Mouse (Mus musculus): ENCODE data around the gene Cgref1. TPM values are rescaled to one million over a fixed set of nuclear protein-coding genes. Genes with fewer than 3 reads are reported as not detected.

Cgref1 gene
- polyA plus RNA-seq, 1 experiment, result 5.7 TPM

DNA sequence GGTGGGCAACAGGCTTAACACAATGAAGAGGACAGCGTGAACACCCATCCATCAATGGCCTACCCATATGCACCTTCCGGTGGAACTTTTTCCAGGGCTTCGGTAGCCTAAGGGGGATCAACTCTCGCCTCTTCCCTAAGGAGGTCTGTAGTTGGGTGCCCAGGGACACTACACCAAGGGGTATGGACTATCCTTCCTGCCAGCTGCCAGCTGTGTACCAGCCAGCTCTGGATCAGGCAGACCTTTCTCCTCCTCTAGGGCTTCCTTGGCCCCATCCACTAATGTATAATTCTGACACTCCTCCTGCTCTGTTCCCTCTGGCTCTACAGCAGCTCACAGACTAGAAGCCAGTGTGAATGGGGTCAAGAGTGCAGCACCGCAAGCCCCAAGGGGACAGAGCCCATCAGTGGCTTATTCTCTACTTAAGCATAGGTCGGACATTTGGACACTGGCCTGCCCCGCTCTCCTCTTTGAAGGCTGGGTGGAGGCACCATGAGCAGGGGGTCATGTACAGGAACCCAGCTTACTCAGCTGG is 31.2 kb downstream of the Cgref1 start:
- no peak for TF ChIP-seq CTCF (IDR thresholded peaks at IDR 0.05; ENCODE audit: insufficient read depth, low read length)
- no peak for TF ChIP-seq POLR2A (IDR thresholded peaks at IDR 0.05; ENCODE audit: borderline replicate concordance, extremely low read depth, low read depth, low read length)
- peak overlapping the region; percentile 64 for H3K4me3 ChIP-seq (replicated peaks; ENCODE audit: extremely low read depth, low read depth, low read length)
- no peak for DNase-seq
- 32% methylated on average over 7 of the region's 7 CpGs for WGBS
- H3K4me1 ChIP-seq (ENCODE audit: control insufficient read depth, insufficient read depth, low read length), result peaks cover 35% of the 10 kb centered on the region

DNA sequence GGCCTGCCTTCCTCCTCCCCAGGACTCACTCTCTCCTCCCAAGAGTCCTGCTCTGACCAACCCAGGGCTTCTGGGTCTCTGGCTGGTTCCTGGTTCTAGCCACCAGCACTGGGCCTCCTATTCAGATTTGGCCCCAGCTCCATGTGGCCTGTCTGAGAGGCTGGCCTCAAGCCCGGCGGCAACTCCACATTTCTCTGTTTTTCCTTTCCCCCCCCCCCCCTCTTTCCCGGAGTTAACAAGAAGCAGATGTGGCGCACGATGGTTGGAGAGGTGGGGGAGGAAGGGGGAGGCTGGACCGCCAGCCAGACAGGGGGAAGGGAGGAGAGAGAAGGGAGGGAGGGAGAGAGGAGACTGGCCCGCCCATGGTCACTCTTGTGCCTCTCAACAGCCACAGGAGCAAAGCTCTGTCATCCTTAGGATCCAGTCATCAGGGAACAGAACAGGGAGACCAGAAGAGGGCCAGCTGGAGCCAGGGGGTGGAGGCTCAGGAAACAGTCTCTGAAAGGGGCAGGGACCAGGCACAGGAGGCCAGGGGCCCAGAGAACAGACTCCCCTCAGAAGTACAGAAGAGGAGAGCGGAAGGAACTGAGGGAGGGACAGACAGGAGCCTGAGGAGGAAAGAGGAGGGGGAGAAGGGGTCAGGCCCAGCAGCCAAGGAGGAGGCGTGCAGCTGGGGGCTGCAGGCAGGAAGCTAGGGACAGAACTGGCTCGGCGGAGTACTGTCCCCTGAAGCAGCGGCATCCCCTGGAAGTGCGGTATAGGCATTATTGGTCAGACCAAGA is 32.1 kb downstream of the Cgref1 start, which contains the start of gene Emilin1:
TSS of gene Emilin1 (plus strand) at position 343 of the 782 bp plus-strand sequence.
- Histone ChIP-seq H3K4me3 (replicated peaks; ENCODE audit: extremely low read depth, low read depth, low read length) (peak within 1 kb of the TSS; percentile 64), H3K4me1 (ENCODE audit: control insufficient read depth, insufficient read depth, low read length) (peaks cover 36% of the 10 kb centered on the region)
- peak; percentile 41 for DNase-seq
- TF ChIP-seq POLR2A (IDR thresholded peaks at IDR 0.05; ENCODE audit: borderline replicate concordance, extremely low read depth, low read depth, low read length) (peak; percentile 51; the same call in 1 of the 2 replicates), CTCF (IDR thresholded peaks at IDR 0.05; ENCODE audit: insufficient read depth, low read length) (no peak)
- 21% methylated on average over 13 of the region's 13 CpGs for WGBS

DNA sequence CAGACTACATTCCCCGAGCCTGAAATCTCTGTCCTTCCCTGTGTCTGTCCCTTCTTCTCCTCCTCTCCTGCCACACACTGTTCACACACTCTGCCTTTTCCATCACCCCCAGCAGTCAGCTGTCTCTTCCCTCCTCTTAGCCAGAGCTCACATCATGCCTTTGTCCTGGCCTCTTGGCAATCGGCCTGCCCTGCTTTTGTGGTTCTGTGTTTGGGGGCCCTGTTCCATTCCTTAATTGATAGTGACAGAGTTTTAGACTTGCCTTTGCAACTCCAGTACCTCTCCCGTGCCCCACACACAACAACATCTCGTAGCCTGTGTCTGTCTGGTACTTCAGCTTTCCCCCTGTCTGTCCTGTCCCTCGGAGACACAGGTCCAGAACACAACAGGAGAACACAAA is 33.2 kb downstream of the Cgref1 start:
- no peak for DNase-seq
- peaks cover 39% of the 10 kb centered on the region for H3K4me1 ChIP-seq (ENCODE audit: control insufficient read depth, insufficient read depth, low read length)

DNA sequence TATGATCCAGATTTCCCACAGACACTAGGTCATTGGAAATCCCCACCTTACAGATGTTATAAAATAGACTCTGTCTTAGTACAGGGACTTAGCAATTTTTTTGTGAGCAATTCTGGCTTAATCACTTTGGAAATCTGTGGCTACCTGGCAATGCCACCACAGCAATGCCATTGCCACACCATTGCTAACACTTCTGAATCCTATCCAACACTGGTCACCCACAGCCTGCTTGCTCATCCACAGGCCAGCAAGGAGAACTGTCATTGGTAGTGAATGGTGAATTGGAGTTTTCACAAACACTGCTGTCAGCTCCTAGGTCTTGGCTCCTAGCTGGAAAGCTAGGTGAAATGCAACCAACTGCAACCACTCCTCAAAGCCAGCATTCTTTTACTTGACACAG is 34.9 kb downstream of the Cgref1 start:
- no peak for TF ChIP-seq POLR2A (IDR thresholded peaks at IDR 0.05; ENCODE audit: borderline replicate concordance, extremely low read depth, low read depth, low read length)
- no peak for TF ChIP-seq CTCF (IDR thresholded peaks at IDR 0.05; ENCODE audit: insufficient read depth, low read length)
- Histone ChIP-seq H3K4me1 (ENCODE audit: control insufficient read depth, insufficient read depth, low read length) (peaks cover 30% of the 10 kb centered on the region), H3K4me3 (replicated peaks; ENCODE audit: extremely low read depth, low read depth, low read length) (no peak overlapping the region)
- DNase-seq, result no peak

More for the DNA sequence above, 33.2 kb downstream of the Cgref1 start:
- WGBS, result 59% methylated on average over 5 of the region's 5 CpGs
- TF ChIP-seq CTCF (IDR thresholded peaks at IDR 0.05; ENCODE audit: insufficient read depth, low read length) (no peak), POLR2A (IDR thresholded peaks at IDR 0.05; ENCODE audit: borderline replicate concordance, extremely low read depth, low read depth, low read length) (no peak)
- no peak overlapping the region for H3K4me3 ChIP-seq (replicated peaks; ENCODE audit: extremely low read depth, low read depth, low read length)

DNA sequence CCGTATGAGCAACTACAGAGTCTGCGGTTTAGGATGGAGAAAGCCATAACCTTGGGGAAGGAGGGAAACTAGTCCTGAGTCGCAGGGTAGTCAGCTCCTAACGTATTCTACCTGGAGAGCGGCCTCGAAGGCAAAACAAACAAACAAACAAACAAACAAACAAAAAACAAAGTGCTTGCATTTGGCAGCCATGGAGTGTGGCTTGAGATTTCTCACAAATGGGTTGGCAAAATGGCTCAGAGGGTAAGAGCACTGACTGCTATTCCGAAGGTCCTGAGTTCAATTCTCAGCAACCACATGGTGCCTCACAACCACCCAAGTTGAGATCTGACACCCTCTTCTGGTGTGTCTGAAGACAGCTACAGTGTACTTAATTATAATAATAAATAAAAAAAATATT is 35.5 kb downstream of the Cgref1 start:
- no peak for DNase-seq
- TF ChIP-seq POLR2A (IDR thresholded peaks at IDR 0.05; ENCODE audit: borderline replicate concordance, extremely low read depth, low read depth, low read length), result no peak
- TF ChIP-seq CTCF (IDR thresholded peaks at IDR 0.05; ENCODE audit: insufficient read depth, low read length), result no peak
- WGBS, result 83% methylated on average over 7 of the region's 7 CpGs
- Histone ChIP-seq H3K4me3 (replicated peaks; ENCODE audit: extremely low read depth, low read depth, low read length) (no peak overlapping the region), H3K4me1 (ENCODE audit: control insufficient read depth, insufficient read depth, low read length) (peaks cover 26% of the 10 kb centered on the region)

DNA sequence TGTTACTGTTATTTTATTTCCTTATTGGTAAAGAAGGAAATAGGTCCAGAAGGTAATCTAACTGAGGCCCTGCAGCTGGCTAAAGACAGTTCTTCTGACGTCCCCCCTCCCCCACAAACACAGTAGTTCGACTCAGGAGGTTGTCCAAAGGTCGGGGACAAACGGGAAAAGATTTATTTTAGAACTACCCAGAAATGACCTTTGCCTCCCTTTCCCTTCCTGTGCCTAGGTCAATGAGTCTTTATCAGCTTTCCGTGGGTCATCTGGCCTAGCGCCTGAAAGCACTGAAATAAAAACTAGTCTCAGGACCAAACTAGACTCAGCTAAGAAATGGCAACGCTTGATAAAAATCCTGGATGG is 36.1 kb downstream of the Cgref1 start:
- Histone ChIP-seq H3K4me1 (ENCODE audit: control insufficient read depth, insufficient read depth, low read length) (peaks cover 24% of the 10 kb centered on the region), H3K4me3 (replicated peaks; ENCODE audit: extremely low read depth, low read depth, low read length) (no peak overlapping the region)
- no peak for TF ChIP-seq CTCF (IDR thresholded peaks at IDR 0.05; ENCODE audit: insufficient read depth, low read length)
- TF ChIP-seq POLR2A (IDR thresholded peaks at IDR 0.05; ENCODE audit: borderline replicate concordance, extremely low read depth, low read depth, low read length), result no peak
- WGBS, result 28% methylated on average over 7 of the region's 7 CpGs
- no peak for DNase-seq

DNA sequence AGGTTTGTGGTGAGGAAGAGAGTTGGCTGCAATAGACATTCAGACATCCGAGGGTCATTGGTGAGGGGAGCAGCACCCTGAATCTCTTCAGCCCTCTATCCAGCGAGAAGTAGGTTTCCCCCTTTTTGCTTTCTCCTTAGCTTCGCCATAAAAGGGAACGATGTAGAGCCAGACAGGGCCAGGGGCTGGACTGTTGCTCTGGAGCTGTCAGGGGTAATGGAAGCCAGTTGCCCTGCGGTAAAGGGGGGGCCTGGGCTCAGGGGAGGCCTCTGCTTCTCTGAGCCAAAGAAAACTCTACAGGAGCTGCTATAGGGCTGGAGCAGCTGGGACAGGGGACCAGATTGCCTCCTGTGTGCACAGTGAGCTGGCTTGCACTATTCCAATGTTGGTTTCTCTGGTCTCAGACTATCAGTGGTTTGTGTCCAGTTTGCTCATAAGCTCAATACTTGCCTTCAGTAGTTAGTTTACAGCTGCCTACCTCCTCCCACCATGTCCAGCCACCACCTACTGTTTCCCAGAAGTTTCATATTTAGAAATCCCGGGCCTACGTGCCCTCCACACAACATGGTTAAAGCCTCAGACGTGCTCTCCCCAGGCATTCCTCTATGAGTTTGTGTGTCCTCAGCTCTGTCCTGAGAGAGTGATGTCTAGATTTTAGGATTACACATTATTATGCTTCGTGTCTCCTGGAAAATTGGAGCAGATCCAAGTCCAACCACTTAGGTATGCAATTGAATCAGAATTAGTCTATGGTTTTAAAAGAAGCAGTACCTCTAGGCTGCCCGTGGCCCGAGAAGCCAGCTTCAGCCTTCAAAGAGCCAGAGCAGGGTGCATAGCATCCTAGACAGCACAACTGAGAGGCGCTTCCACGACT is 36.7 kb downstream of the Cgref1 start:
- H3K4me1 ChIP-seq (ENCODE audit: control insufficient read depth, insufficient read depth, low read length), result peaks cover 21% of the 10 kb centered on the region
- 42% methylated on average over 13 of the region's 13 CpGs for WGBS
- no peak overlapping the region for H3K4me3 ChIP-seq (replicated peaks; ENCODE audit: extremely low read depth, low read depth, low read length)
- peak; percentile 17 for DNase-seq
- TF ChIP-seq POLR2A (IDR thresholded peaks at IDR 0.05; ENCODE audit: borderline replicate concordance, extremely low read depth, low read depth, low read length), result no peak
- no peak for TF ChIP-seq CTCF (IDR thresholded peaks at IDR 0.05; ENCODE audit: insufficient read depth, low read length)

DNA sequence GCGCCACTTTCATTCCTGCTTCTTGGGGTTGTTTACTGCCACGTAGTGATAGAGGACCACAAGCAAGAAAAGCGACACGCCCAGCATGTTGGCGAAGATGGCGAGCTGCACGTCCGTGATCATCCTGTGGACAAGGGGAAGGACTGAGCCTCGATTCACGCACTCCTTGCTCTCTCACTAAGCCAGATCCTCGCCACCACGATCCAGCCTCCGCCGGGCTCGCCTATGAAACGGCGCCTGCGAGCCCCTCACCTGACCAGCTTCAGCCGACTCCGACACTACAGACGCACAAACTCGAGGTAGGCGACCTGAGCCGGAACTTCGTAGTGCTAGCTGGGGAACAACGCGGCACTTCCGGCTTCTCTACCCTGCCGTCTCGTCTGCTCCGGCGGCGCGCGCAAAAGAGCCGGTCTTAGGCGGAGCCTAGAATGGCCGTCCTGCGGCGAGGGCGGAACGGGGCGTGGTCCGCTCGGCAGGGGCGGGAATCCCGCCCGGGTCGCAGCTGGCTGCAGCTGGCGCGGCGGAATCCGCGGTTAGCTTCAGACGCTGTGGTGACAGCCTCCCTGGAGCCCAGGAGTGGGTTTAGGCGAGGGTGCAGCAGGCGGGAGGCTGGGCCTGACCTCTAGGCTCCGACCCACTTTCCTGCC is 37.9 kb downstream of the Cgref1 start, which contains the start of gene Ost4:
TSS of gene Ost4 (minus strand) at position 376 of the 647 bp plus-strand sequence.
- peak within 1 kb of the TSS; percentile 91 for H3K4me3 ChIP-seq (replicated peaks; ENCODE audit: extremely low read depth, low read depth, low read length)
- peak; percentile 98 for DNase-seq
- peaks cover 14% of the 10 kb centered on the region for H3K4me1 ChIP-seq (ENCODE audit: control insufficient read depth, insufficient read depth, low read length)
- TF ChIP-seq POLR2A (IDR thresholded peaks at IDR 0.05; ENCODE audit: borderline replicate concordance, extremely low read depth, low read depth, low read length), result peak; percentile 78
- no peak for TF ChIP-seq CTCF (IDR thresholded peaks at IDR 0.05; ENCODE audit: insufficient read depth, low read length)
- WGBS, result under 1% methylated on average over 58 of the region's 58 CpGs

DNA sequence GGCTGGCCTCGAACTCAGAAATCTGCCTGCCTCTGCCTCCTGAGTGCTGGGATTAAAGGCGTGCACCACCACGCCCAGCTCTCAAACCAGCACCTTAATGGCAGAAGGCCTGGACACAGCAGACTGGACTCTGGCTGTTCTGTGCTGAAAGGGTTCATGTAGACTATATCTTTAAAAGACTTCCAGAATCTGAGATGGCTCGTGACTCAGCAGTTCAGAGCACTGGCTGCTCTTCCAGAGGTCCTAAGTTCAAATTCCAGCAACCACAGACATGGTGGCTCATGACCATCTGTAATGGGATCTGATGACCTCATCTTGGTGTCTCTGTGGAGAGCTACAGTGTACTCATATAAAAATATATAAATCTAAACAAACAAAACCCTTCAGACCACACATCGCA is 43.5 kb downstream of the Cgref1 start:
- TF ChIP-seq CTCF (IDR thresholded peaks at IDR 0.05; ENCODE audit: insufficient read depth, low read length) (no peak), POLR2A (IDR thresholded peaks at IDR 0.05; ENCODE audit: borderline replicate concordance, extremely low read depth, low read depth, low read length) (no peak)
- peaks cover 2% of the 10 kb centered on the region; the same call in 1 of the 2 replicates for H3K4me1 ChIP-seq (ENCODE audit: control insufficient read depth, insufficient read depth, low read length)
- 86% methylated on average over 5 of the region's 5 CpGs for WGBS
- DNase-seq, result no peak
- no peak overlapping the region for H3K4me3 ChIP-seq (replicated peaks; ENCODE audit: extremely low read depth, low read depth, low read length)

All from lung, adult 2 months (tissue).